Mouse (Mus musculus) small intestine, adult 2 months (tissue): ENCODE results near the gene Nhlh1.

ENCODE experiments used
- CTCF ChIP-seq: fragments of 200-500 bp; IDR thresholded peaks from 2 replicates; pipeline ENCODE4 v1.5.1; 2012; ENCODE audit warnings: low read depth, mild to moderate bottlenecking, control low read depth, inconsistent platforms, low read length, moderate library complexity, mixed read lengths; ENCODE audit not compliant: insufficient replicate concordance, insufficient read length; ENCODE audit errors: extremely low read depth
- POLR2A ChIP-seq: fragments of 200-500 bp; IDR thresholded peaks from 2 replicates; pipeline ENCODE4 v1.6.1; 2012; ENCODE audit warnings: low read depth, mild to moderate bottlenecking, control low read depth, inconsistent platforms, low read length, moderate library complexity

- TF ChIP-seq CTCF, result no peak
- no peak for TF ChIP-seq POLR2A
Measured at GRCm38 (mm10) chr1:172048241-172048734, 9.1 kb downstream of the Nhlh1 start.
